Comparison of ENCODE assay signal across 14 mouse cellular contexts in the genomic region with DNA sequence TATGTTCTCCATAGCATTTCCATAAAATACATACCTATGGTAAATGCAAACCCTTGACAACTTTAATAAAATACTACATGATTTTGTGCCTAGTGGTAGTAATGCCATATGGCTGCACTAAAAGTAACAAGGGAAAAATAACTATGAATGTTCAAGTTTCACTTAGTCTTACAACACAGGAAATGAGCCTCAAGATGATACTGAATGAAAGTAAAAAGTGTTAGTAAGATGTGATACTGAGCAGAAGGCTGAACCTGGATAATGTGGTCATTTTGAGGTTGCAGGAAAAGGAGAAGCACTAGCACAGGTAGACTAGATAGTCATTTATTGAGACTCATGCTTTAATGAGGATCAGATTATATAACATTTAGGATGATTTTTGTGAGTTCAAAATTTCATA.
"Had no signal": no experiment of that assay in that cellular context is flagged by ENCODE, and none has a peak within 500 bp of the region (broad histone marks: within the 10 kb centered on the region; RNA-seq: fewer than 3 reads in every experiment).

No protein-coding gene starts in this region.

- DNase-seq: kidney, postnatal 14 days; lung, embryonic 14.5 days; lung, postnatal 10 days; lung, postnatal 4 days; right cerebral cortex, postnatal 14 days; thymus, postnatal 4 days had no signal

- H3K27ac ChIP-seq: left cerebral cortex, adult 2 months; limb, embryonic 10.5 days; liver, embryonic 15.5 days; midbrain, embryonic 15.5 days; stomach, postnatal 0 days had no signal

- H3K9me3 ChIP-seq: limb, embryonic 10.5 days; liver, embryonic 15.5 days; megakaryocyte, embryonic 14.5 days; midbrain, embryonic 15.5 days had no signal

- H3K4me1 ChIP-seq: limb, embryonic 10.5 days; liver, embryonic 15.5 days; megakaryocyte, embryonic 14.5 days; midbrain, embryonic 15.5 days had no signal

- ATAC-seq: midbrain, embryonic 15.5 days had no signal

- H3K27me3 ChIP-seq: liver, embryonic 15.5 days; midbrain, embryonic 15.5 days had no signal

- H3K36me3 ChIP-seq: limb, embryonic 10.5 days; liver, embryonic 15.5 days; midbrain, embryonic 15.5 days had no signal

- H3K4me3 ChIP-seq: left cerebral cortex, adult 2 months; limb, embryonic 10.5 days; liver, embryonic 15.5 days; megakaryocyte, embryonic 14.5 days; midbrain, embryonic 15.5 days had no signal

- H3K4me2 ChIP-seq: liver, embryonic 11.5 days; liver, embryonic 15.5 days; lung, embryonic 14.5 days; midbrain, embryonic 11.5 days; midbrain, embryonic 15.5 days had no signal

- H3K9ac ChIP-seq: liver, embryonic 15.5 days; lung, embryonic 14.5 days; midbrain, embryonic 15.5 days had no signal
